Mouse (Mus musculus): ENCODE measurements around the gene Vkorc1.
A peak's percentile ranks its signal among the peaks of the same experiment; 100 is the strongest.
"Not testable (repeated sequence)": the region's sequence is repeated elsewhere in the genome, so short reads cannot be mapped to it uniquely, and the experiment has no call there.

Vkorc1 gene

DNA sequence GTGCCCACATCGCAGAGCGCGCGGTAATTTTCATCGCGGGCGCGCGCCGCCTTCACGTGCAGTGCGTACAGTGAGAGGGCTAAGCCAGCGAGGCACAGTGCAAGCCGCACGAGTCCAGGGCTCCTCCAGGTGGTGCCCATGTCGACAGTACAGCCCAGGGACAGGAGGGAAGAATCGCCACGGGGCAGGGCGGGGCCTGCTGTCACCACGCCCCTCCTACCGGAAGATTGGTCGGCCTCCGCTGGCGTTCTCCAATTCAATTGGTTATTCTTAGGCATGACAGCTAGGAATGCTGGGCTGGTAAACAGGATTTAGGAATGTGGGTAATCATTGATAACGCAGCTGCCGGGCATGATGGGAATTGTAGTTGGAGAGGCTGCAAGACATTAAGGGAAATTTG, at the start of gene Vkorc1, which contains the start of gene Gm21974:
Gene Vkorc1, minus strand, starts transcription at position 176 of the 400 bp plus-strand sequence.
Gene Gm21974, minus strand, starts transcription at position 13 of the 400 bp plus-strand sequence.
- DNase-seq, result peak; percentile 95

DNA sequence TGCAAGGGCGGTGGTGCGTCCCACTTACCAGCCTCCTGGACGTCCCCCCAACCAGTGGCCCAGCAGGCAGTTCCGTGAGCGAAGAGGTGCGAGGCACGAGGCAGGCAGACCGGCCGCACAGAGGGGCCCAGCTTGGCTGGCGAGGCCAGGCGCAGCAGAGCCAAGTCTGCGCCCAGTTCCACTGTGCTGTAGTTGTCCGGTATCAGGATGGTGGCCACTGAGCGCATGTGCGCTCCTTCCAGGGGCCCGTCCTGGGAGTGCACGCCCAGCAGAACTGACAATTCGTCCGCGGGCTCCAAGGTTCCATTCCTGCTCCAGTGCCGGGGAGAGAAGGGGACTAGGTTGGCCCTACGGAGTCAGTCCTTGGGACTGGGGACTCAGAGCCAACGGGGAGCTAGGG, 49.2 kb upstream of the Vkorc1 start:
- DNase-seq, result no peak

DNA sequence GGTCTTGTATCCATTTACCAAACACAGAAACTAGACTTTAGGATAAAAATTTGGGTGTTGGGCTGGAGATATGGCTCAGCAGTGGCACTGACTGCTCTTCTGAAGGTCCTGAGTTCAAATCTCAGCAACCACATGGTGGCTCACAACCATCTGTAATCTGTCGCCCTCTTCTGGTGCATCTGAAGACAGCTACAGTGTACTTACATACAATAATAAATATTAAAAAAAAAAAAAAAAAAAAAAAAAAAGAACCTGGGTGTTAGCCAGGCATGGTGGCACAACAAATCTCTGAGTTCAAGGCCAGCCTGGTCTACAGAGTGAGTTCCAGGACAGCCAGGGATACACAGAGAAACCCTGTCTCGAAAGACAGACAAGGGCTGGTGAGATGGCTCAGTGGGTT, 46.7 kb upstream of the Vkorc1 start:
- not testable (repeated sequence) for DNase-seq

DNA sequence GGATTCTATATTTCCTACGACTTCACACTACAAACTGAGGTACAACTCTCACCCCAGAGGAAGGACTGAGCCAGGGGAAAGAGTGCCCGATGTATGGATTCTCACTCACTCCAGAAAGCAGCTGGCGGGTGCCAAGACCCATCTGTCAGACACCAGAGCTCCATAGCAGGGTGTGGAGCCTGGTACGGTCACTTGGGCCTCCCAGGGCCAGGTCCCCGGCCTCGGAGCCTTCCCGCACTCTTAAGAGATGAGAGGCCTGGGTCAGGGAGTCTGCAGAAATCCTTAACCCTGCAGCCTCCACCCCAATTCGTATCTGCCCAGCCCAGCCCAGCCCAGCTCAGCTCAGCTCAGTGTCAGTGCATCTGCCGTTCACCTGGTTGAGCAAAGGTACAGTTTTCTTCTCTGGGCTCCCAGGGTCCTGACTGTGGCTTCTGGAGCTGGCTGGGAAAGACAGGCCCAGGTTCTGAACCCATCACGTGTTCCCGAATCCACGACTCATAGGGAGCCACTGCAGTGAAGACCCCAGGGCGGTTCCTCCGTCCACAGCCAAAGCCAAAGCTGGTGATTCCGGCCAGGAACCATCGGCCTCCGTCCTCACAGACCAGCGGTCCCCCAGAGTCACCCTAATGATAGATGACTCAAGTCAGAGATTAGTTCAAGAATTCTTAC, 40.9 kb upstream of the Vkorc1 start:
- no peak for DNase-seq

DNA sequence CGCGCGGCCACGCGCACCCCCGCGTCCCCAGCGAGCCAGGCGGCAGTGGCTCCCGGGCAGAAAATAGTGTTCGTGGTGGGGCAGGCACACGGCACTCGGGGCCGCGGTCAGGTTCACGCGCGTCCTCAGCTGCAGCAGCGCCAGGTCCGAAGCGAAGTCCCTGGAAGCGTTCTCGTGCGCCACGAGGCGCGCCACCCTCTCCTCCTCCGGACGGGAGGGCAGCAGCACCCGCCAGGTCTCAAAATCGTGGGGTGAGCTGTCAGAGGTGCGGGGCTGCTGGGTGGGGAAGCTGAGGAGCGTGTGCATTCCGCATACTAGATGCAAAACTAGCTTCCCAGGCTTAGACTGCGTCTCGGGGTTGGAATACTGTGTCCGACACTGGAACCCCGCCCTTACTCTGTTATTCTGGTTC, 40.3 kb upstream of the Vkorc1 start:
- DNase-seq, result no peak

DNA sequence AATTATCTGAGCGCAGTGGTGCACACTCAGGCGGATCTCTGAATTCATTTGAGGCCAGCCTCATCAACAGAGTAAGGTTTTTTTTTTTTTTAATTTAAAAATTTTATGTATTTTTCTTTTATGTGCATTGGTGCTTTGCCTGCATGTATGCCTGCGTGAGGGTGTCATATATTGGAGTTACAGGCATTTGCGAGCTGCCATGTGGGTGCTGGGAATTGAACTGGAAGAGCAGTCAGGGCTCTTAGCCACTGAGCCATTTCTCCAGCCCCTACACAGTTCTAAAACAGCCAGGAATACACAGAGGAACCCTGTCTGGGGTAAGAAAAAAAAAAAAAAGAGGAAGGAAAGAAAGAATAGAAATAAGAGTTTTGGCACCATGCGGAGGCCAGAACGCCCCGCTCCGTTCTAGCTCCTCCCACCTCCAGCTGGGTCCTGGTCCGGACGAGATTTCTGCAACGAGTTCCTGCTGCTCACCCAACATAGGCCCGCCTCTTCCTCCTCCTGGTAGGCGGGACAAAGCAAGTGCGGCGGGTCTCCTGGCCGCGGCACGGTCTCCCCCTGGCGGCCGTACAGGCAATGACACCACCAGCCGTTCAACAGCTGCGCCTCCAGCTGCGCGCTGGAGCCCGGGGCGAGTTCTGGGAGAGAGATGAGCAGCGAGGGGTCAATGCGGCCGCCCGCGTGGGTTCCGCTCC, 39.8 kb upstream of the Vkorc1 start:
- DNase-seq, result peak; percentile 97

DNA sequence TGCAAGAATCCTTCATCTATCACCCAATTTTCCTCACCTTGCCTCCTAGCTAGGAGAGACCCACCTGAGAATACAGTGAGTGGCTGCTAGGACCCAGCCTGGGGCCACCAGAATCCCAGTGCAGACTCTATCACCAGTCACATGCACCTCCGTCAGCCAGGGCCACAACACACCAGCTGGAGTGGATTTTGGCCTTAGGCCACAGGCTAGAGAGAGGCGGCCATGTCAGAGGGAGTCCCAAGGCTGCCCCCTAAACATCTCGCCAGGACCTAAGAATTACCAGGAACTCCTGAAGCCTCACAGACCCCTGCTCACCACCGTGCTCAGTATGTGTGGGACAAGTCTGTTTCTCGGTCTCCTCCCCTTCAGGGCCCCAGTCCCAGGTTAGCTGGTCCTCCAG, 38.7 kb upstream of the Vkorc1 start:
- DNase-seq, result no peak

DNA sequence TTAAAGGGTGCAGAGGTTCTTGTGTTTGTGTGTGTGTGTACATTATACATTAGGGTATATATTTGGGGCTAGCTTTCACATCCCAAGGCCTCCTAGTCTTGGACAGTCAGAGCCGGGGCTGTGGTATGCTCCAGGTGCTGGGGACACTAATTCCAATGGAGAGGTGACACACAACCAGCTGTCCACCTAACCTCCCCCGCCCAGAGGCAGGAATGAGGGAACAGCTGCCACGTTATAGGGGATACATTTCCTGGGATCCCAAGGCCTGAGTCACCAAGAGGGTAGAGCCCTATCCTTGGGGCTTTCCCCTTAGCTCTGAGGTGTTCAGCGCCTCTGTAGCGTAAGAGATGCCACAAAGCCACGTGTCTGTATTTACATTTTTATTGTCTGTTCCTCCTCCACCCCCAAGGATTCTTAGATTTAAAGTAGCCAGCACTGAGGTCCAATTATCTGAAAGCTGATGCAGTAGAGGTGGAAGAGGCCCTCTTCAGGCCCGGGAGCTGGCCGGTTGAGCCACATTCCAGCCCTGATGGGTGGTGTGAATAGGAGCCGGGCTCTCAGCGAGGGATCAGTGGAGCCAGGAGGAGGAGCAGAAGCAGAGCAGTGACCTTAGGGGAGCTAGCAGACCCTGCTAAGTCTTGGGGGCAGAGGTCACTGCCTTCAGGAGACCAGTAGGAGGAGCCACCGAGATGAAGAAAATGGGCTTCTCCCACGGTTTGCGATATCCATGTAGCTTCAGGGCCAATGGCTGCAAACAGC, 37.0 kb upstream of the Vkorc1 start:
- peak; percentile 63 for DNase-seq

DNA sequence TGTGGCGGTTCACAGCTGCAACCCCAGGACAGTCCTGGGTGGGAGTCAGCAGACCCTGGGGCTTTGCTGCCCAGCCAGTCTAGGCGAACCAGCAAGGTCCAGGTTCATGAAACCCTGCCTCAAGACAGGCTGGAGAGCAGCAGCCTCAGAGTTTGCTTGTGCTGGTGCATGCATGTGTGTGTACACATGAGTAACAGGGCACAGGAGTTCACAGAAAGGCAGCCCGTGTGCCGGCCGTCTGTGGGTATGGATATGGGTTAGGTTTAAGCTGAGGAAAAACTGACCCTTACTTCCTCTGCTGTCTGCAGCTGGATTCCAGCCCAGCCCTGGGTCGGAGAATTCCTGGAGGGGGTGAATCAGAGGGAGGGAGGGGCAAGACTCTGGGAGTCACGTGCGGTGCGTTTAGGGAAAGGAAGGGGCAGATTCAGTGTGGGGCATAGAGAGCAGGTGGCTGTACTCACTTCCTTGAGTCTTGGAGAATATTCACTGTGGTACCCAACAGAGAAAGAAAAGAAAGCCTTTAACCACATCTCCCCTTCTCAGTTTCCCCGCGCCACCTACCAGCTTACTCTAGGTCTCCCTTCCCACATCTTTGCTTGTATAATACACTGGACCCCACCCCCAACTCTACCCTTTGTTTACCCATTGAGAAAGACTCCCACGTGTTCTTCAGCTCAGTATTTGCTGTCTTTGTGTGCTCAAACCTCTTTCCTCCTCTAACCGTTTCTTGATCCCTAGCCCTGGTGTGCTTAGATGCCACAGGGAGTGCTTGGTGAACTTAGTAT, 36.1 kb upstream of the Vkorc1 start:
- DNase-seq, result peak; percentile 63

DNA sequence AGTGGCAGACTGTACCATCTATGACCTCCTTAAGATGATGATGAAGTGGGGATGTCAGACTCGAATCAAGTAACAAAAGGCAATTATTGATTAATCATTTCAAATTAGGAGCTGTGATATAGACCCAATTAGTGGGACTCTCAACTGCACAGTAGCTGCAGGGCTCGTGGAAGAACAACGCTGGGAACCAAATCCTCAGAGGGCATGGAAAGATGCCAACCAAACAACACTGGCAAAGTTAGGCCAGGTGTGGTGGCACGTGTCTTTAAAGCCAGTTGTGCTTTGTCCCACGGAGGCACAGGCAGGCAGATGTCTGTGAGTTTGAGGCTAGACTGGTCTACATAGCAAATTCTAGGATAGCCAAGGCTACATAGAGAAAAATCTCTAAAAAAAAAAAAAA, 35.2 kb upstream of the Vkorc1 start:
- DNase-seq, result no peak

DNA sequence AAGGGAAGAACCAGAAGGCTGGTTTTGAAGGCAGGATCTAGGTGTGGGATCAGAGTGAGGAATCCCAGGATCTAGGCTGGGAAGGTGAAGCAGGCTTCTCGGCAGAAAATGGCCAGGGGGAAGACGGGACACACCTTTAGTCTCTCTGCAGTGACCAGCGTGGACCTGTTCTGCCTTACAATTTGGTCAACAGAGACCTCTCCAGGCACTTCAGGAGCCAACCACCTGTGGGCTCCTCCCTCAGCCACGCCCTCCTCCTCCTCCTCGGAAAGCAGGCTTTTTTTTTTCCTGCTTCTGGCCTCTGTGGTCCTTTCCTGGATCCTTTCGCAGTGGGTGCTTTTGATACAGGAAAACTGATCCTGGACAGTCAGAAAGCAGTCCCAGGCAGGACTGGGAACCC, 34.5 kb upstream of the Vkorc1 start, which contains the start of gene Prss8:
Gene Prss8, minus strand, starts transcription at position 182 of the 400 bp plus-strand sequence.
- DNase-seq, result peak; percentile 74

DNA sequence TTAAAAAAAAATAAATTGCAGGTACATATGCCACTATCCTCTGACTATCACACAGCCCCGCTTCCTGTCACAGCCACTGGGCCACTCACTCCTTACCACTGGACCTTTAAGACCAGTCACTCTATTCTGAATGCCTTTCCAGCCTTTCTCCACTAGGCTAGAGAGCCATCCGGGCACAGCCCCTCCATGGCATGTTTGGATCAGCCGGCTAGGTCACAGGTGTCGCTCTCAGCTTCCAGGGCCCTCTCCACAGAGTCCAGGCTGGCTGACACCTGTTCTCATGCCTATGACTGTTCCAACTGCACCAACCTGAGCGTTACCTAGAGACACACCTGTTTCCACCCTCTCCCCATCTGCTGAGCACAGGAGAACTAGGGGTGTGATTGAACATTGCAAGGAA, 33.2 kb upstream of the Vkorc1 start:
- DNase-seq, result no peak

DNA sequence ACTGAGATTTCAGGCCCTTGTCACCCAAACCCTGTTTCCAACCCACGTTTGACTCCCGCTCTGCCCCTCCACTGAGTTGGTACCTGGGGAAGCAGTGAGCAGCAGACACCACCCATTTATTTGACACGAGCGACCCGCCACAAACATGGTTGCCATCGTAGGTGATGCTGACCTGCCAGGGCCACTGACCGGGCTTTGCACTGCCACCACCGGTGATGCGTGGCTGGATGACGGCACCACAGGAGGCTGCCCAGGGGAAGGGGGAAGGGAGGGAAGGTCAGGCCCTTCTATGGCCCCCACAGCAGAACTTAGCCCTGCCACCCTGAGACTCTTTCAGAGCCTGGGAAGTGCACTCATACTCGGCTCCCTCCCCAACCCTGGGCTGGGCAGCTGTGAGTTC, 32.3 kb upstream of the Vkorc1 start:
- DNase-seq, result no peak

DNA sequence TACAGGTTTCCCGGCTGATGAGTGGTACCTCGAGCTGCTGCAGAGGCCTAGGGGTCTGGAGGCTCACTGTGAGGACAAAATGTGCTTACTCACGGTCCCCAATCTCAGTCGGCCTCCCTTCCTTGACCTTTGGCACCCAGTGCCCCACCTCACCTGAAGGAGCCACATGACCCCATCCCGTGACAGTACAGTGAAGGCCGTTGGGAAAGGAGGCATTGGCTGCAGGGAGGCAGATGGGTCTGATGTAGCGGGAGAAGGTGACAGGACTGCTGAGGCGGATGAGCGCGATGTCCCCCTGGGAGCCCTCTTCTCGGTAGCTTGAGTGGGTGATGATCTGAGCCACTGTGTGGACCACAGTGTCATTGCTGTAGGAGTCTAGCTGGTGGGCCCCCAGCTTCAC, 31.4 kb upstream of the Vkorc1 start:
- DNase-seq, result no peak

DNA sequence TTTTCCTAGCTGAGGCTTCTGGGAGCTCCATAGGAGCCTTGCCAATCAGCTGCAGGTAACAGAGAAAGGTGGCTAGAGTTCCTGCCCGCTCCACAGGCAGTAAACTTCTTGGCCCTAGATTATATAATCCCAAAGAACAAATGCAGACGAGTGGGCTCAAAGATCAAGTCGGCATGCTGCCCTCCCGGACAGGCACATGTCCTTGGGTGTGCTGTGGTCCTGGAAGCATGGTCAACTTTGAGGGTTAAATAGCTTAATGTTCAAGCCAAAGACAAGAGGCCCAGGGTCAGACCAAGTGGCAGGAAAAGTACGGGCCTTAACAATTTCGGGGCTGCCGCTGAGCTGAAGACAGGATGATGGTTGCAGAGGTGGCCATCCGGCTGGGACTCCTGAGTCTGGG, 30.6 kb upstream of the Vkorc1 start:
- no peak for DNase-seq

DNA sequence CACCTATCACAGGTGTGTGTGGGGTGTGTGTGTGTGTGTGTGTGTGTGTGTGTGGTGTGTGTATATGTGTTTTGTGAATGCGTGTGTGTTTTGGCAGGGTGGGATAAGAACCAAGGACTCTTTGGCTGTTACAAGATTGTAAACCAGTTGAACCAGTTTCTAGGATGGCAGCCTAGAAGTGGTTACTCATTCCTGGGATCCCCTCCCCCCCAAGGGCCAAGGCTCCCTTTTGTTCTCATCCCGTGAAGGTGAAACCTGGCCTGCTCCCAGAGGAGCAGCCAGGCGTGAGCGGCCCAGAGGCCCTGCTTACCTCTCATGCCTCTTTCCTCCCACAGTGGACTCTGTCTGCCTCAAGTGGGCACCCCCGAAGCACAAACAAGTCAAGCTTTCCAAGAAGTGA, 29.8 kb upstream of the Vkorc1 start:
- peak; percentile 66 for DNase-seq

DNA sequence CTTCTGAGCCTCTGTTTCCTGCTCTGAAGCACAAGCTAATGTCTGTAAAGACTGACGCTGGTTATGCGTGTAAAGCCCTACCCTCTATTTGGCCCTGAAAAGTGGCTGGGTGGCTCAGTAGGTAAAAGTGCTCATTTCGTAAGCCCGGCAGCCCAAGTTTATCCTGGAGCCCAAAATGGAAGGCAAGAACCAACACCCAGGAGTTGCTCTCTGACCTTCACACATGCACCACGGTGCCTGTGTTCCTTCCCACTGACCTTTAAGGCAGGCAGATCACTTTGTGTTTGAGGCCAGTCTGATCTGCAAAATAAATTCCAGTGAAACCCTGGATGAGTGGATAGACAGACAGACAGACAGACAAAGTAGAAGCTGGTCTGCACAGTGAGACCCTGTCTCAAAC, 28.3 kb upstream of the Vkorc1 start:
- no peak for DNase-seq

DNA sequence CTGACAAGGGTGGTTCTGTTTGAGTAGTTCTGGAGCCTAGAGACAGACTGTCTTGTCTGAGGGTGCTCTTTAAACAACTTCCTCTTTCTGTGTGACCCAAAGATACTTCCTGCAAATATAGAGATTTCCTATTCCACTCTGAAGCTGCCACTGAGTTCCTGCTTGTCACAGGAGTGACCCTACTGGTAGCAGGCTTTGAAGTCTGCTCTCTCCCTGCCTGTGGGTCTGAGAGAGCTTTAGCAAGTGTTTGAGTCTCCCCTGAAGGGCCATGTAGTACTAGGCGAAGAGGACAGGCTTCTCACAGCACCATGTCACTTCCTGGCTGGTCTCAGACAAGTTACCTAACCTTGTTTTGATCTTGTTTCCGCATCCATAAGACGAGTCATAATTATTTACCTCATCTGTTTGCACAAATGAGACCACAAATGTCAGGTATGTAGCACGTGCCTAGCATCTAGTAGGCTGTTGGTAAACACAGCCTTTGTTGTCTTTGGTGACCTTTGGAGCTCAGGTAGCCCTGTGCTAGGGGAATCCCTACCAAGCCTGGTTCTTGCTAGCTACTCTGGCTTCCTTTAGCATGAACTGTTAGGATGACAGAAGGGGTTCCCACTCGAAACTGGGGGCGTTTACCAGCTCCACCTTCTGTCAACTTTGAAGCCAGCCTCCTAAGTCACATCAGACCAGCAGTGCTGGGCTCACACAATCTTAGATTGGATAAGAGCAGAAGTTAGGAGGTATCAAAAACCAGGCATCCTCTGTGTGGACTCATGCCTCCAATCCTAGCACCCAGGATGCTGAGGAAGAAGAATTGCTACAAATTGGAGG, 27.2 kb upstream of the Vkorc1 start:
- DNase-seq, result no peak

DNA sequence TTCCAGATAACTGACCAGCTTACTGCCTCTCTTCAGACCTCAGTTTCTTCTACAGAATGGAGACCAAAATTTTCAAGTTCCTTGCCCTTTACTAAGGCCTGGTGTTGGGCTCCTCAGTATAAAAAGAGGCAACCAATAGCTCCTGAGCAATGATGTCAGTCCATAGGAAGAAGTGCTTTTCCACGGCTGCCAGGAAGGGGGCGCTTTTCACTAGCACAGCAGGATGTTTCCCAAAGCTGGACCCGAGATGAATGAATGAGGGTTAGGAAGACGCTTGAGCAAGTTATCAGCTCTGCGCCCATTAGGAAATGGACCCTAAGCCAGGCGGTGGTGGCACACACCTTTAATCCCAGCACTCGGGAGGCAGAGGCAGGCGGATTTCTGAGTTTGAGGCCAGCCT, 26.1 kb upstream of the Vkorc1 start:
- peak; percentile 45 for DNase-seq

DNA sequence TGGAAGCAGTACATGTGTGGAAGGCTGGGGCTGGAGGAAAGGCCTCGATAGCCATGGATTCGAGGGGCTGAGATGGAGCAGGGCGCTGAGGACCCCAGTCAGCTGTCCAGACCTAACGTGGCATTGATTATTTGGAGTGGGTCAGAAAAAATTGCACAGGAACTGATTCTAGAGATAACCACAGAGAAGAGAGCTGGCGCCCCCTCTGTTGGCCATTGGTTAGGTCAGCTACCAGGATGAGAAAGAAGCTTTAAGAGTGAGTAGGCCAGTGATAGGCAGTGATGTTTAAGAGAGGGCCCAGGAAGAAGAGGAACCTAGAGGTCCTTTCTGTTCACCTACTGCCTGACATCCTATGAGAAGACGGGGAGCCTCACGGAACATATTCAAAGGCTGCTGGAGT, 23.9 kb upstream of the Vkorc1 start:
- DNase-seq, result peak; percentile 43

DNA sequence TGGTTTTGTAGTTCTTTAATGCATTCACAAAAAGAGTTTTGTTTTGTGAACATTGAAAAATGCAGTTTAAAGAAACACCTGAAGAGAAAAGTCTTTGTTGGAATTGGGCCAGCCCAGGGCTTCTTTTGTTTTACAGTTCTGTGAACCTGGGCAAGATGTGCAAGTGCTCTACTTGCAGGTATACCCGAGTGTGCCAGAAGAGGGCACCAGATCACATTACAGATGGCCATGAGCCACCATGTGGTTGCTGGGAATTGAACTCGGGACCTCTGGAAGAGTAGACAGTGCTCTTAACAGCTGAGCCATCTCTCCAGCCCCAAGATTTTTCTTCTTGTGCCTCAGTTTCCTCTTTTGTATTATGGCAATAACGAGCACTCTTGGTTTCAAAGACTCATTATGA, 22.8 kb upstream of the Vkorc1 start:
- DNase-seq, result peak; percentile 74

DNA sequence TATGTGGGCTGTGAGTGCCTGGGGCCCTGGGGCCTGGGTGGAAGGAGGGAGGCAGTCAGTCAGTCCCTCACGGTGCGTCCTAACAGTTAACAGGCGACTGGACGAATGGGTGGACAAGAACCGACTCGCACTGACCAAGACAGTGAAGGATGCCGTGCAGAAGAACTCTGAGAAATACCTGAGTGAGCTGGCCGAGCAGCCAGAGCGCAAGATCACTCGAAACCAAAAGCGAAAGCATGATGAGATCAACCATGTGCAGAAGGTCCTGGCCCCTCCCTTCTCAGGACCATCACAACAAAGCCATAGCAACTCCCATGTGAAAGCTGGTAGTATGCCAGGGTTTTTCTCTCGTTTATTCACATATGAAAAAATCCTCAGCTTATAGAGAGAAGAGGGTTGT, 19.9 kb upstream of the Vkorc1 start:
- DNase-seq, result no peak
